Mouse (Mus musculus) cerebral cortex, adult 2 months (tissue): ENCODE results near the gene Trappc3.

Experiments used
- WGBS: fragments of 180-500 bp; shearing (Covaris S2); methylation state at CpG from one replicate; pipeline ENCODE4 v1.1.7; 2018; 5-methylcytosine and 5-hydroxymethylcytosine counted together

Trappc3 gene

DNA sequence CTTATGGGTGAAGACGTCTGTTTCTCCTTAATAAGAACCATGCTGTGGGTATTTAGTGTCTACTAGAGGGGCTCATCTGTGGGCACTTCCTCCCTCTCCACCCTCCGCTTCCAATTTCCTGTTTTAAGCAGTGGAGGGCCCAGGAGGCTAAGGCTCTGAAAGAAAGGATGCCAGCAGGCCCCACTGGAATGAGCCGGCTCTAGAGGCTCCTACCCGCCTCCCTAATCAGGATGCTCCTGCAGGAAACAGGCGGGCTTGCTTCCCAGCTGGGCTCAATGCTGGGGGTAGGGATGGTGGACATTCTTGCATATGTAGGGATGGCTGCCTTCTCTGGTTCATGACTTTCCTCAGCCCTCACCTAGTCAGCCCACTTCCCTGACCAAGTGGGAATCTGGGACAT, 51.1 kb downstream of the Trappc3 start:
- WGBS, result 62% methylated on average over 5 of the region's 5 CpGs

DNA sequence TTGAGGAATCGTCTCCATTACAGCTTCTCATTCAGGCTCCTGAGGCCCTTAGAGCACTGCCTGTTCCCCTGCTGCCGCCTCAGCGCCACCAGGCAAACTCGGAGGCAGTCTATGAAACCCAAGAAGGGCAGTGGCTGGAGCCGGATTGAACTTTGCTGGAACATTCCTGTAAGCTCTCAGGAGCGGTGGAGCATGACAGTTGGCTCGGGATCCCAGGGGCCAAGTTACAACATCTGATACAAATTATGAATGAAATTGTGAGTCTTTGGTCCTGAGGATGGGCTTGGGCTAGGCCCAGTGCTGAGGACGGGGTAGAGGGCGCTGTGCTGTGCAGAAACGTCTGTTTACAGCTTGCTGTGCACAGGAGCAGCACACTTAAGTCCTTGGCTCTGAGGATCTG, 52.3 kb downstream of the Trappc3 start:
- 75% methylated on average over 10 of the region's 10 CpGs for WGBS

DNA sequence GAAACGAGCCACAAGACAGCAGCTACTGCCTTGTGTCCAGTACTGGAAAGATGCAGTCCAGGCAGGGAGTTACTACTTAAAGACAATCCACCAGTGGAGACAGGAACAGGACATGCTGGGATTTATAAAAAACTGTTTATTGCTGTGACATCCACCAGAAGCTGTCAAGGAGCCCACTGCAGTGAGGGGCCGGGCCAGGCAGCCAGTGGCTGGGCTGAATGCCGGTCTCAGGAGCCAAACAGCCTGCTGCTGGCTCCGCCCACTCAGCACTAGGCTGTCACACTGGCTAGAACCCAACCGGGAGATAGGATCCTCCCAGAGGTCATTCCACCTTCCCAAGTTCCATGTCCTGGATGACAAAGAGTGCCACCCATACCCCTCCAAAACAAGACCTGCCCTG, 53.8 kb downstream of the Trappc3 start:
- 28% methylated on average over 5 of the region's 5 CpGs for WGBS

DNA sequence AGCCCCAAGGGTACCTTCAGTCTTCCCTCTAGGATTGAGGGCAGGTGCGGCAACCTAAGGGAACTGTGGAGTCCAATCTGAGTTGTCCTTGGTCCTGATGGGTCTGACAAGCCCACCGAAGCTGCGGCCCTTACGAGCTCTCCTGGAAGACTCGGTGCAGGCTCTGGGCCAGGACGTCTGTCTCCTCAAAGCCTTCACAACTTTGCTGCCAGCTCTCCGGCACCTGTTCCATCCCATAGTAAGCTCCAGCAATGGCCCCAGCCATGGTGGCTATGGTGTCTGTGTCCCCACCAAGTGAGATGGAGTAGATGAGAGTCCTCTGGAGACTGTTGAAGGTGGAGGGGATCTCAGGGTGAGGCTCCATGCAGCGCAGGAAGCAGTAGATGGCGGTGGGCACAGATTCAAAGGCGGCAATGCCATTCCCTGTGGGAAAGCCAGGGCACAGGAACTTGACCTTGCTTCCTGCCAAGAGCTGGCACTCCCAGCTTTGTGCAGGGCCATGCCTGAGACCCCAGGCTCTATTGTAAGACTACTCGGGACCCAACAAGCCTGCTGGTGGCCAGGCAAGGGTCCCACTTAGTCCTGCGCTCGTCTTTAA, 54.4 kb downstream of the Trappc3 start:
- 83% methylated on average over 13 of the region's 13 CpGs for WGBS

DNA sequence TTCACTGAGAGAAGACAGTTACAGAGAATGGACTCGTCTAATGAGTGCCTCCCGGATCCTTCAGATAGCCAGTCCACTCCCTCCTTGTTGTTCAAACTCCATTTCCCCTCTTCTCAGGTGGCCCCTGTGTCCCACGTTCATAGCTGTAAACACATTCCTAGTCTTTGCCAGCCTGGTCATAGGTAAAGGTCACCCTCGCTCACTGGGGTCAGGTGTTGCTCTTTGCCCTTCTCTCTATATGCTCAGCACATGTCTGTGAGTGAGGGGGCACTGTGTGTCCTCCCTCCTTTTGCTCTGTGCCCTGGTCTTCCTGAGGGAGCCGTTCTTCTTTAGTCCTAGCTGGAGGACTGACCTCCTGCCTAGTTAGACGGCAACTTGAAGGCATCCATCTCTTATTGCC, 57.7 kb downstream of the Trappc3 start:
- 88% methylated on average over 6 of the region's 6 CpGs for WGBS

DNA sequence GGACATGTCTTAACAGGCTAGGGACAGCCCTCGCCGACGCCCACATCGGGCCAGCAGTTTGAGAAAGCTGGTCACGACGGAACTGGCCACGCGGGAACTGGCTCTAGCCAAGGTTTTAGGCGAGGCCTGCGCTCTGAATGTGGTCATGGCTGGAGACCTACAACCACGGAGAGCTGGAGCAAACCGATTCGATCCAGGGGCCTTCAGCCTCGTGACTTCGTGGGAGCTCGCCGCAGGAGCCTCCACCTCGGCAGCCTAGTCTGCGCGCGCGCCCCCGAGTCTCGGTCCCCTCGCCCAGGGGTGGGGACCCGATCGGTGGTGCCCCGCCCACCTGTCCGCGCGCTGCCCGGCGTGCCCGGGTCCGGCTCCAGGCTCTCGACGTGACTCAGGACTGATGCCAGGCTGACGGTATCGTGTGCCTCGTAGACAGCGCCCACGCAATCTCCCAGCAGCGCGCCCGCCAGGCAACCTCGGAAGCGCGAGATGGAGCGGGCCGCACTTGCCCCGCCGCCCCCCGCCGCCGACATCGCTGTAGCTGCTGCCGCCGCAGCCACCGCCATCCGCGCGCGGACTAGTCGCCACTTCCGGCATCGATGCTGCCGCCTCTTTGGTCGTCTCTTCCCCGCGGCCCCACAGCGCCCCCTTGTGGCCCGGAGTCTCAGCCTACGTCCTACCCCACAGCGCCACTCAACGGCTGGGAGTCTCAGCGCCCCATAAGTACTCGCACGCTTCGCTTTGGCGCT, 59.2 kb downstream of the Trappc3 start, which contains the start of gene Adprhl2:
TSS of gene Adprhl2 (minus strand) at position 593 of the 743 bp plus-strand sequence.
- WGBS, result under 1% methylated on average over 78 of the region's 80 CpGs

DNA sequence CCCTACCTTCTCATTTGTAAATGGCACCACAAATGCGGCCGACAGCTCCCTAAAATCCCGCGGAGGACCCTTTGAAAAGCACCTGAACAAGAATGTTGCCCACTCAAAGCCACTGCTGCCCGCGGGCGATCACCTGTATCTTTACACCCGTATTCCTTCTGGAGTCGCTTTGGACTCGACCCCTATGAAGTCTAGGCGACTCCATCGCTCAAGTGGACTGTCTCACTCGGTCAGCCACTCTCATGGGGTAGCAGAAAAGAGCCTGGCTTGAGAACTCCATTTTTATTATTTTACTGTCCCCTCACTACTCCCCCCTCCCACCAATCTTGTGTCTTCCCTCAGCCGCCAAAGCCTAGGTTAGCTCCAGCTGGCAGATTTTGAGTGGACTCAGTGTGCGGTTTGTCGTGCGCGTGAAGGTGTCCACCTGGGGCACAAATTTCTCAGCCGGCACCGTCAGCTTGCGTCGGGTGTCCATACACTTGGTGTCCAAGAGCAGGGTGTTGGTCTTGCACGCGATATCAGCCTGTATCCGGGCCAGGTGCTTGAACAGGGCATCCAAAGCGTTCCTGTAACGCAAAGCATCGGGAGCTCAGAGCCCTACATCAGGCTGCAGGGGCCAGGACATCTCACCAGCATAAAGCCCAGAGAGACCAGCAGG, 59.9 kb downstream of the Trappc3 start:
- 56% methylated on average over 28 of the region's 28 CpGs for WGBS

DNA sequence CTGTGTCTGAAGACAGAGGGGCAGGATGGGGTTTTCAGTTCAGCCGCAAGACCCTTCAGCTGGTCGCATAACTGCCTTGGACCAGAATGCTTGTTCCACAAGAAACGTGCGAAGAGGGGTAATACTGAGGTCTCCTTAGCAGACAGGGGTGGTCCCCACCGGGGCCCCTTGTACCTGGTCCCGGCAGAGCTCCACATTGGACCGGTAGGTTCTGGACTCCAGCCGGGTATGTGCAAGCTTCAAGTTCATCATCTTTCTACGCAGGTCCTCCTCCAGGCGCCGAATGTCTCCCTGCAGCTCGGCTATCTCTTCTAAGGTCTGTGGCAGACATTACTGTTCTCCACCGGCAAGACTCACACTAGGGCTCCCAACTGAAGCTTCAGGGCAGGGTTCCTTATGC, 60.5 kb downstream of the Trappc3 start:
- 98% methylated on average over 13 of the region's 13 CpGs for WGBS

DNA sequence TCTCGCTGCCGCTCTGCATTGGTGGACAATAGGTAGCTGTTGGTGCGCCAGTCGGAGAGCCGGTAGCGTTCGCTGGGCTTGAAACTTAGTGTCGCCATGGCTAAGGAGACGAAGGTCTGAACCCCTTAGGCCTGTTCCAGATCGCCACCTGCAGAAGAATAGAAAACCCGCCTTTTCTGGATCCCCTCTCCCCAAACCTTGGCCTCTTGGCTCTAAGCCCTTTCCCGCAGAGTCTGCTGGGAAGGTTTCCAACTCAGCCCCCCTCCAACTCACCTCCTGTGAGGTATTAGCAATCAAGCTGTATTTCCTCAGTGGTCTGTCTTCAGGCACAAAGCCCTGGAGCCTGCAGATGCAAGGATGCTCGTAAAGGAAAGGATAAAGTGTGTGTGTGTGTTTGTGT, 62.7 kb downstream of the Trappc3 start:
- 59% methylated on average over 13 of the region's 13 CpGs for WGBS

DNA sequence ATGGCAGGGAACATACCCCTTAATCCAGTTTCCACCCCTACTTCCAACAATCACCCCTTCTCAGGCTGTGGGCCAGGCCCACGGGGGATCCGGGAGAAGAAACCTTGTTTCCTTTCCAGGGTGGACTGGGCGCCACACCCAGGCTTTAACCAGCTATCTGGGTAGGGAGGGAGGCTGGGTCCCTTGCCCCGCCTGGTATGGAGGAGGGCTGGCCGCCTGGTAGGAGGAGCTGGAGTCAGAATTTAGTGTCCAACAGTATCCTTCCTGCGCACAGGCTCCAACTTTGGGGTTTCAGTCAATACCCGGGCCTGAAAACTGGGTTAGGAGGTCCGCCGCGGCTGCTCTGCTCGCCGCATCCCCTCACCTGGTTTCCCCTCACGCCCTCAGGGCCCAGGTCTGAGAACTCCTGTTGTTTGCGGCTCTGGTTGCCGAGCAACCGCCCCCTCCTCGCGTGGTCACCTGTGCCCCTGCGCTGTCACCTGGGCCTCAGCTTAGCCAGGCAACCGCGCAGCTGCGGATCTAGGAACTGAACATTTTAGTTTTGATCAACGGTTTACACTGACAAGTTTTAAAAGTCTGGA, 63.2 kb downstream of the Trappc3 start, which contains the start of gene Tekt2:
TSS of gene Tekt2 (minus strand) at position 408 of the 581 bp plus-strand sequence.
- WGBS, result 36% methylated on average over 23 of the region's 23 CpGs
